Mouse (Mus musculus): ENCODE results near the gene Med29. TPM values are rescaled to one million over a fixed set of nuclear protein-coding genes. Genes with fewer than 3 reads are reported as not detected.
A peak's percentile ranks its signal among the peaks of the same experiment; 100 is the strongest.

Gene Med29
- polyA plus RNA-seq, 1 experiment from 2014 or later: 49.7 TPM

- Histone ChIP-seq H3K27ac (ENCODE audit: low read depth, low read length) (no peak overlapping the region), H3K9ac (ENCODE audit: low read depth, low read length) (no peak overlapping the region), H3K27me3 (ENCODE audit: control insufficient read depth, insufficient read depth, low read length) (no peaks in the 10 kb centered on the region), H3K9me3 (ENCODE audit: control insufficient read depth, low read length) (no peaks in the 10 kb centered on the region), H3K4me1 (replicated peaks; ENCODE audit: control insufficient read depth, insufficient read depth, low read length) (0 out of 2 replicates have a peak, but pooled peaks cover 2% of the 10 kb centered on the region), H3K4me3 (ENCODE audit: low read depth, low read length) (no peak overlapping the region), H3K4me2 (replicated peaks; ENCODE audit: low read depth, low read length) (no peak overlapping the region), H3K36me3 (ENCODE audit: control insufficient read depth, insufficient read depth, low read length) (peaks cover 21% of the 10 kb centered on the region)
- DNase-seq (ENCODE audit: low spot score) (peak; percentile 45), ATAC-seq (ENCODE audit: low FRiP score) (no peak)
- WGBS: 5% methylated on average over 5 of the region's 5 CpGs
Observed at GRCm38 (mm10) chr7:28356981-28357380, 35.5 kb downstream of the Med29 start.

GRCm38 (mm10) chr7:28355221-28355620, 37.3 kb downstream of the Med29 start:
- Histone ChIP-seq H3K36me3 (ENCODE audit: control insufficient read depth, insufficient read depth, low read length) (peaks cover 14% of the 10 kb centered on the region), H3K27me3 (ENCODE audit: control insufficient read depth, insufficient read depth, low read length) (no peaks in the 10 kb centered on the region), H3K9ac (ENCODE audit: low read depth, low read length) (no peak overlapping the region), H3K4me2 (replicated peaks; ENCODE audit: low read depth, low read length) (no peak overlapping the region), H3K4me3 (ENCODE audit: low read depth, low read length) (no peak overlapping the region), H3K4me1 (replicated peaks; ENCODE audit: control insufficient read depth, insufficient read depth, low read length) (0 out of 2 replicates have a peak, but pooled peaks cover 5% of the 10 kb centered on the region), H3K9me3 (ENCODE audit: control insufficient read depth, low read length) (no peaks in the 10 kb centered on the region), H3K27ac (ENCODE audit: low read depth, low read length) (no peak overlapping the region)
- WGBS: 90% methylated on average over 3 of the region's 3 CpGs
- ATAC-seq (ENCODE audit: low FRiP score) (no peak), DNase-seq (ENCODE audit: low spot score) (no peak)

GRCm38 (mm10) chr7:28354596-28354995, 37.9 kb downstream of the Med29 start:
- Histone ChIP-seq H3K27me3 (ENCODE audit: control insufficient read depth, insufficient read depth, low read length) (no peaks in the 10 kb centered on the region), H3K4me1 (replicated peaks; ENCODE audit: control insufficient read depth, insufficient read depth, low read length) (peaks cover 5% of the 10 kb centered on the region; the same call in 1 of the 2 replicates), H3K4me2 (replicated peaks; ENCODE audit: low read depth, low read length) (no peak overlapping the region), H3K36me3 (ENCODE audit: control insufficient read depth, insufficient read depth, low read length) (peaks cover 12% of the 10 kb centered on the region), H3K27ac (ENCODE audit: low read depth, low read length) (no peak overlapping the region), H3K9ac (ENCODE audit: low read depth, low read length) (no peak overlapping the region), H3K4me3 (ENCODE audit: low read depth, low read length) (no peak overlapping the region), H3K9me3 (ENCODE audit: control insufficient read depth, low read length) (no peaks in the 10 kb centered on the region)
- no peak for DNase-seq (ENCODE audit: low spot score)
- 94% methylated on average over 3 of the region's 3 CpGs for WGBS
- ATAC-seq (ENCODE audit: low FRiP score): no peak

GRCm38 (mm10) chr7:28354113-28354581, 38.4 kb downstream of the Med29 start:
- no peak overlapping the region for H3K27ac ChIP-seq (ENCODE audit: low read depth, low read length)
- H3K9ac ChIP-seq (ENCODE audit: low read depth, low read length): no peak overlapping the region
- no peak for DNase-seq (ENCODE audit: low spot score)
- peaks cover 5% of the 10 kb centered on the region; the same call in 1 of the 2 replicates for H3K4me1 ChIP-seq (replicated peaks; ENCODE audit: control insufficient read depth, insufficient read depth, low read length)
- no peaks in the 10 kb centered on the region for H3K9me3 ChIP-seq (ENCODE audit: control insufficient read depth, low read length)
- no peaks in the 10 kb centered on the region for H3K27me3 ChIP-seq (ENCODE audit: control insufficient read depth, insufficient read depth, low read length)
- H3K4me3 ChIP-seq (ENCODE audit: low read depth, low read length): no peak overlapping the region
- no peak for ATAC-seq (ENCODE audit: low FRiP score)
- WGBS: 93% methylated on average over 3 of the region's 3 CpGs
- H3K36me3 ChIP-seq (ENCODE audit: control insufficient read depth, insufficient read depth, low read length): peaks cover 12% of the 10 kb centered on the region
- no peak overlapping the region for H3K4me2 ChIP-seq (replicated peaks; ENCODE audit: low read depth, low read length)

- H3K27ac ChIP-seq (ENCODE audit: low read depth, low read length): no peak overlapping the region
- DNase-seq (ENCODE audit: low spot score) (no peak), ATAC-seq (ENCODE audit: low FRiP score) (no peak)
- no peaks in the 10 kb centered on the region for H3K9me3 ChIP-seq (ENCODE audit: control insufficient read depth, low read length)
- WGBS: 94% methylated on average over 2 of the region's 2 CpGs
- H3K4me3 ChIP-seq (ENCODE audit: low read depth, low read length): no peak overlapping the region
- no peak overlapping the region for H3K9ac ChIP-seq (ENCODE audit: low read depth, low read length)
- no peaks in the 10 kb centered on the region for H3K27me3 ChIP-seq (ENCODE audit: control insufficient read depth, insufficient read depth, low read length)
- H3K36me3 ChIP-seq (ENCODE audit: control insufficient read depth, insufficient read depth, low read length): peaks cover 12% of the 10 kb centered on the region
- peaks cover 5% of the 10 kb centered on the region; the same call in 1 of the 2 replicates for H3K4me1 ChIP-seq (replicated peaks; ENCODE audit: control insufficient read depth, insufficient read depth, low read length)
- no peak overlapping the region for H3K4me2 ChIP-seq (replicated peaks; ENCODE audit: low read depth, low read length)
Observed at GRCm38 (mm10) chr7:28353267-28353666, 39.2 kb downstream of the Med29 start.

GRCm38 (mm10) chr7:28351676-28352191, 40.8 kb downstream of the Med29 start:
- Histone ChIP-seq H3K36me3 (ENCODE audit: control insufficient read depth, insufficient read depth, low read length) (peaks cover 12% of the 10 kb centered on the region), H3K9me3 (ENCODE audit: control insufficient read depth, low read length) (no peaks in the 10 kb centered on the region), H3K9ac (ENCODE audit: low read depth, low read length) (peak overlapping the region; percentile 95), H3K27ac (ENCODE audit: low read depth, low read length) (no peak overlapping the region), H3K4me3 (ENCODE audit: low read depth, low read length) (peak overlapping the region; percentile 64), H3K27me3 (ENCODE audit: control insufficient read depth, insufficient read depth, low read length) (no peaks in the 10 kb centered on the region), H3K4me2 (replicated peaks; ENCODE audit: low read depth, low read length) (peak overlapping the region; percentile 91), H3K4me1 (replicated peaks; ENCODE audit: control insufficient read depth, insufficient read depth, low read length) (peaks cover 3% of the 10 kb centered on the region; the same call in 1 of the 2 replicates)
- 50% methylated on average over 4 of the region's 4 CpGs for whole genome bisulfite sequencing
- ATAC-seq (ENCODE audit: low FRiP score): no peak
- no peak for DNase-seq (ENCODE audit: low spot score)

- under 1% methylated on average over 44 of the region's 50 CpGs for WGBS
- DNase-seq (ENCODE audit: low spot score) (peak; percentile 99), ATAC-seq (ENCODE audit: low FRiP score) (peak; percentile 96)
- H3K9me3 ChIP-seq (ENCODE audit: control insufficient read depth, low read length): no peaks in the 10 kb centered on the region
- H3K4me2 ChIP-seq (replicated peaks; ENCODE audit: low read depth, low read length): peak within 1 kb of the TSS; percentile 91
- H3K4me1 ChIP-seq (replicated peaks; ENCODE audit: control insufficient read depth, insufficient read depth, low read length): peaks cover 3% of the 10 kb centered on the region; the same call in 1 of the 2 replicates
- peak within 1 kb of the TSS; percentile 64 for H3K4me3 ChIP-seq (ENCODE audit: low read depth, low read length)
- H3K36me3 ChIP-seq (ENCODE audit: control insufficient read depth, insufficient read depth, low read length): peaks cover 12% of the 10 kb centered on the region
- no peaks in the 10 kb centered on the region for H3K27me3 ChIP-seq (ENCODE audit: control insufficient read depth, insufficient read depth, low read length)
- peak within 1 kb of the TSS; percentile 72 for H3K27ac ChIP-seq (ENCODE audit: low read depth, low read length)
- H3K9ac ChIP-seq (ENCODE audit: low read depth, low read length): peak within 1 kb of the TSS; percentile 95
Observed at GRCm38 (mm10) chr7:28350155-28350883, 42.2 kb downstream of the Med29 start, which contains the start of gene Rps16. Gene Rps16 (plus strand): TSS chr7:28350652.

GRCm38 (mm10) chr7:28348601-28349000, 43.9 kb downstream of the Med29 start:
- no peak overlapping the region for H3K4me3 ChIP-seq (ENCODE audit: low read depth, low read length)
- H3K27me3 ChIP-seq (ENCODE audit: control insufficient read depth, insufficient read depth, low read length): no peaks in the 10 kb centered on the region
- H3K9me3 ChIP-seq (ENCODE audit: control insufficient read depth, low read length): no peaks in the 10 kb centered on the region
- 88% methylated on average over 7 of the region's 7 CpGs for WGBS
- no peak overlapping the region for H3K4me2 ChIP-seq (replicated peaks; ENCODE audit: low read depth, low read length)
- peaks cover 7% of the 10 kb centered on the region; the same call in 1 of the 2 replicates for H3K36me3 ChIP-seq (ENCODE audit: control insufficient read depth, insufficient read depth, low read length)
- peaks cover 3% of the 10 kb centered on the region; the same call in 1 of the 2 replicates for H3K4me1 ChIP-seq (replicated peaks; ENCODE audit: control insufficient read depth, insufficient read depth, low read length)
- H3K9ac ChIP-seq (ENCODE audit: low read depth, low read length): no peak overlapping the region
- DNase-seq (ENCODE audit: low spot score): no peak
- ATAC-seq (ENCODE audit: low FRiP score): no peak
- no peak overlapping the region for H3K27ac ChIP-seq (ENCODE audit: low read depth, low read length)

All from hindbrain, embryonic 11.5 days (tissue).